Mouse (Mus musculus) large intestine, adult 2 months (tissue): Measurements from ENCODE around the gene Zfp273. TPM values are rescaled to one million over a fixed set of nuclear protein-coding genes. Genes with fewer than 3 reads are reported as not detected.
"Not testable (repeated sequence)": the region's sequence is repeated elsewhere in the genome, so short reads cannot be mapped to it uniquely, and the experiment has no call there.

Source experiments
- DNase-seq: peaks from one replicate; pipeline ENCODE4 v3.0.0-alpha.2; 2012; ENCODE audit warnings: low read depth, low spot score
- WGBS: fragments of 180-500 bp; shearing (Covaris S2); methylation state at CpG from one replicate; pipeline ENCODE4 v1.1.7; 2018; 5-methylcytosine and 5-hydroxymethylcytosine counted together
- polyA plus RNA-seq: library from polyadenylated mRNA; depleted of rRNA; stranded (reverse); fragments of >200 nt; gene quantifications from 2 replicates; pipeline ENCODE4 v1.2.3, GENCODE M21; 2012; rRNA removed

Gene Zfp273
- 0.51 and 0.60 TPM in 2 replicates for polyA plus RNA-seq

DNA sequence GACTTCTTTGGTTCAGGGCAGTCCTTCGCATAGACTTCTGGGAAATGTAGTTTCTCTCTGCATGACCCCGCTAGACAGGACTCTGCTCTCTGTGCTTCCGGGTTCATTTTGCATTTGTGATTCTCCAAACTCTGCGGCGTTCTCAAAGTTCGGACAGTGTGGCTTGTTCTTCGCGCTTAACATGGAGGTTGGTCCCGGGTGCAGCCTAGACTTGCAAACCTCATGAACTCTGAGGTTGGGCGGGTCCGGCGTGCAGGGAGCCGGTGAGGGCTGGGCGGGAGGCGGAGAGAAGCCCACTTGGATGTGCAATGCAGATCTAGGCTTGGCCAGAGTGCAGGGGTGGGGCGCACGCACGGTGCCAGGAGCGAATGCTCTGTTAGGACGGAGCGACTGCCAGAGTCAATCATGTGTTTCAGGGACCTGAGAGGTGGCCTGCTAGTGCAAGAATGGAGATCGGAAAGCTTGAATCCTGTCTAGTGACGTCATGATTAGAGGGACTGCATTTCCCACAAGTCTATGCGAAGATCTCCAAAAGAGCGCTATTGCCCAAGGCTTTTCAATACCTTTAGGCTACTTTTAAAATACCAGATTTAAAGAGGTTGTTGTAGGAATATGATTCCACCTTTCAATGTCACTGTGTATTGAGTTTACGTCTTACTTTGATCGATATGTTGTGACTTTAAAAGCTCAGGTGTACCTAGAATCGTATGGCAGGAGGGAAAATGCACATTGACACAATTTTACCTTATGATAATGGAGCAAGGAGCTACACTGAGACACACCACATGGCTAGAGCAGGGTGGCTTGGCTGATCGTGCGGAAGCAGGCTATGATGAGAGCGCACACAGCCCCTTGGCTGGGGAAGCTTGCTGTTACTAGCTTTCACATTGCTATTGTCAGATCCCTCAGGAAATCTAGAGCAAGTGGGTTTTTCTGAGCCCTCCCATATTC, at the start of gene Zfp273:
TSS of gene Zfp273 (plus strand) at position 31 of the 951 bp plus-strand sequence.
- DNase-seq: peak; percentile 69
- 2% methylated on average over 31 of the region's 31 CpGs for WGBS

DNA sequence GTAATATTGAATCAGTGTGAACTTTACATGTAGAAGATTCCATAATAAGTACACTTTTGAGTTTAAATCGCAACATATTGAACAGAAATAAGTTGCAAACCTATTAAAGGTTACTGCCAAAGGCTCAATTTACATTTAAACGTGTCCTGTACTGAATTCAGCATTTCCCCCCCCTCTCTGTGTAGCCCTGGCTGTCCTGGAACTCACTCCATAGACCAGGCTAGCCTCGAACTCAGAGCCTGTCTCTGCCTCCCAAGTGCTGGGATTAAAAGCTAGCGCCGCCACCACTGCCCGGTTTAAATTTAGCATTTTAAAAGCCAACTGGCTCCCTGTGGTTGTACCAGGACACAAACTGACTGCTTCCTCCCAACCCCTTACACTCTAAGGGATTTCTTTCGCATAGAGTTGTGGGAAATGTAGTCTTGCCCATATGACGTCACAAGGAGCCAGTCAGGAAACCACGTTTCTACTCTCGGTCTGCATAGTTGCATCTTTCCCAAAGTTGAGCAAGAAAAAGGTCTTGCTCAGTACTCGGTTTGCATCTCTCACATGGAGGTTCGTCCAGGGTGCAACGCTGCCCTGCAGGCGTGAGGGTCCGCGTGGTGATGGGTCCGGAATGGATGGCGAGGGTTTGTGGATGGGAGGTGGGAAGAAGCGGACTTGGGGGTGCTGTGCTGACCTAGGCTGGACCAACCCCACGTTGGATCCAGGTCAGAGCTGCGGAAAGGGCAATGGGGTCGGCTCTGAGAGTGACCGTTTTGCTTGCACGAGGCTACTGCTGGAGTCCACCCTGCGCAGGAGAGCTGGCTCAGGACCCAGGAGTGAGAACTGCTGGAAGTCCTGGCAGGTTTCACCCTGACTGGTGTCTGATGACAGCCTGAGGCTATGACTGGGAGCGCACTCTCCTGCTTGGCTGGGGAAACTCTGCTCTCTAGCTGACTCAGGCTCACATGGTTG, 34.0 kb upstream of the Zfp273 start, which contains the start of gene Zfp493:
TSS of gene Zfp493 (plus strand) at position 429 of the 957 bp plus-strand sequence.
- 6% methylated on average over 26 of the region's 26 CpGs for WGBS
- DNase-seq: peak; percentile 67

DNA sequence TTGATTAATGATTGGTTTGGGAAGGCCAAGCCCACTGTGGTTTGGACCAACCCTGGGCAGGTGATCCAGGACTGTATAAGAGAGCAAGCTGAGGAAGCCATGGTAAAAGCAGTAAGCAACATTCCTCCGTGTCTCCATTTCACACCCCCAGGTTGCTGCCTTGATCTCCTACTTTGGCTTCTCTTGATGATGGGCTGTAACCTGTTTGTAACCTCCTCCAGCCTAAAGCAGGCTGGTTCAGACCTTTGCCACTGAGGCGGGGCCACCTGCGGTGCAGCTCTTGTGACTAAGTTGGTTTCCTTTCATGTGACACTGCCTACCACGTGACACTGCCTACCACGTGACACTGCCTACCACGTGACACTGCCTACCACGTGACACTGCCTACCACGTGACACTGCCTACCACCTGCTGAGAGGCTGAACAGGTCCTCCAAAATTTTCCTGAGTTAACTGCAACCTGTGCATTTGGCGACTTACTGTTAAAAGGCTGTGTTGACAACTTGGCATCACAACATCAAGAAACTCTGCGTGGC, 21.6 kb upstream of the Zfp273 start:
- DNase-seq: no peak
- WGBS: 90% methylated on average over 10 of the region's 10 CpGs

DNA sequence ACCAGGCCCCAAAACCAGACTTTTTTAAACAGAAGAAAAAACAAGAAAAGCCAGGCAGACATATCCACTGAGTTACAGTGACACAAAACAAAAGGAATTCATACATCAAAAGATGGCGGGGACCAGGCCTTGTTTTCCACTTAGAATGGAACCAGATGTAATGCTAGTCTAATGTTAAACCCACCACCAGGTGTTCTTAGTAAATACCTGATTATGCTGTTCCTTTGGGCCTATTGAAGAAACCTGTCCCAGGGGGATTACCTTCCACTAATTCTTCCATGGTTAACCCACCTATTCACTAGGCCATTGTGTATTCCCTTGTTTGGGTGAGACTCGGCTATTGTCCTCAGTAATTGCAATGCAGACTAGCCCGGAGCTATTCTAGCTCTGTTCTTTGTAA, 14.9 kb upstream of the Zfp273 start:
- whole genome bisulfite sequencing: 88% methylated on average over 3 of the region's 3 CpGs
- no peak for DNase-seq

DNA sequence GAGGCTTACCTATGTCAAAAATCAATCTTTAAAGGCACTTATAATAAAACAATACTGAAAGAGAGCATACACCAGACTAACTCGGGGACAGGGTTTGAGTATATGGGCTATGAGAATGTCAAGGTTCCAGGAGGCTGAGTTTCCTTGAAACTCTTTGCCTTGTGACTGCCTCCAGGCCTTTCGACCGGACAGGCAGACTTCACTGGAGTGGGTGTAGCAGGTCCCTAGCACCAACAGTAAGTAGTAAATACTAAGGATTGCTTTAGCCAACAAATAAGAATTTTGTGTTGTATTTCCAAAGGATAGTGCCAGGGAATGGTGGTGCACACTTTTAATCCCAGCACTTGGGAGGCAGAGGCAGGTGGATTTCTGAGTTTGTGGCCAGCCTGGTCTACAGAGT, 14.4 kb upstream of the Zfp273 start:
- WGBS: 84% methylated on average over 3 of the region's 3 CpGs
- not testable (repeated sequence) for DNase-seq

DNA sequence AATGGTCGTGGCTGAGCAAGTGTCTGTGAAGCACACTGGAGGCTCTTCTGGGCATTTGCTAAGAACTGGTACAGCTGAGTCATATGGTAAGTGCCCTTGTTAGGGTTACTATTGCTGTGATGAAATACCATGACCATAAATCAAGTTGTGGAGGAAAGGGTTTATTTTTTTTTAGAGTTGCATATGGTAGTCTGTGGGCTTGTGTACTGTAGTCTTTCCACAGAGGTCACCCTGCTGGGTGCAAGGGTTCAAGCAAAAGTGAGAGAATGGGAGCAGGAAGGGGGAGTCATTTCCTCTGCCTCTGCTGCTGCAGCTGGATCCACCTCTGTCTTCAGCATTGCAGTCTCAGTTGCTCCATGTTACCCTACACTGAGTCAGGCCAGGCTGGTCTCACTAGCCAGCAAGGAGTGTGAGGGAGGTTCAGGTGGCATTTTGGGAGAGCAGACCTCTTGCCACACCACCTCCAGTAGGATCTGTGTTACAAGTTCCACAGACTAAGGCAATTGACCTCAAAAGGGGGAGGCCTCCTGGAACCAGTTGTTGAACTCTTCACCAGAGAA, 1.8 kb upstream of the Zfp273 start:
- WGBS: 50% methylated on average over 1 of the region's 1 CpGs
- DNase-seq: no peak

DNA sequence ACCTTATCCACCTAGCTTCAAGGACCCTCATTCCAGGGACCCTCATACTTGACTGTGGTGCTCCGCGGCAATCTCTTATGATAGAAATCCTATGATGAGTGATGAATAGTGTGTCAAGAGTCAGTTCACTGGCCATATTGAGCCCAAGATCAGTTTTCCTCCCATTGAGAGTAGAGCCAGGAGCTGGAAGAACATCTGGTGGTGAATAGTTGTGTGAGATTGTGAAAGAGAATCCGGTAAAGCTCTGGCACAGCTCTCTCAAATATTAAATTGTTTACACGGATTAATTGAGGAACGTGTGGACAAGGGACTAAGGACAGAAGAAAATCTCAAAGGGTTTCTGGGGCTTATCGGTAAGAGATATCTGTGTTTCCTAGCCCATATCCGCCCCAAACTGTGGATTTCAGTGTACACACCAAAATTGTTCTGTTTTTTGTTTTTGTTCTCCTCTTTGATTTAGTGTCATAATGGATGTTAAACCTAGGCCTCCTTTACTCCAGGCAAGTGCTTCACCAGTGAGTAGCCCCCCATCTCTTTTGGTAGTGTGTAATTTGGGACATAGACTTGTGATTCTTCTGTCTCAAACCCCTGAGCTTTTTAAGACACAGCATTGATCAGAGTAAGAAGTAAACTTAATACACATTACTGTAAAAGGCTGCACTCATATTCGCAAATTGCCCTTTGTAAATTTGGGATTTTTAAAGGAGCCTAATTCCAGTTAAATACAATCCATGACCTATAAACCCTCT, 405 bp upstream of the Zfp273 start:
- DNase-seq: no peak
- WGBS: 74% methylated on average over 8 of the region's 8 CpGs

DNA sequence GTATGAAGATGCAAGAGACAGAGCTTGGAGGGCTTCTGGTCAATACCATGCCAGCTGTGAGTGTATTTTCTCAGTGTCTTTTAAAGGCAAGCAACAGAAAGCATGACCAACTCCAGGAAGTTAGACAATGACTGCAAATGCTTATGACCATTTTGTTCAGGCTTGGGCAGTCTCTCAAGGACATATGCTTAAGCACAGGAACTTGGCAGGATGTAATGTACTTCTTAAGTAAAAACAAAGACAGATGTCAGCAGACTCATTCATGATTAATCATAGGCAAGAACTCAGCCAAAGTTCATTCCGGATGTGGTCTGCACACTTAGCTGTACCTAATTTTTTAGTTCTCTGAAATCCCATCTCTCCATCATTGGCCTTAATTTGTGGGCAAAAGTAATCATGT, 5.1 kb downstream of the Zfp273 start:
- WGBS: 93% methylated on average over 1 of the region's 1 CpGs
- no peak for DNase-seq

DNA sequence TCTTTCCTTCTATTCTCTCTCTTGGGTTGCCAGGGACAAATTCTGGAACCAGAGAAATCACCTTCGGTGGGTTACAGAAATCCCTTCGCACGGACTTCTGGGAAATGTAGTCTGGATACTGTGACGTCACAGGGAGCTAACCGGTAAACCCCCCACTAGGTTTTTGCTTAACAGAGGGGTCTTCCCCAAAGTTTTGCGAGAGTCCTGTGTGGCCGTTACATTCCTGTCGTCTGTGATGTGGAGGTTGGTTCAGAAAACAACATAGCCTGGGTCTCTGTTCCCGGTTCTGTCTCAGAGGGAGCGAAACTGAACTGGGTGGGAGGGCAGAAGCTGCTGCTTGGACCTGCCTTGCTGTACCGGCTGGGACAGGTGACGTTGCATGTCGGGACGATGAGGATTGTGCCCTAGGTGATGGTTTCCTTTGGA, 17.4 kb downstream of the Zfp273 start, which contains the start of gene Gm10037:
TSS of gene Gm10037 (plus strand) at position 196 of the 426 bp plus-strand sequence.
- 3% methylated on average over 14 of the region's 14 CpGs for WGBS
- no peak for DNase-seq

DNA sequence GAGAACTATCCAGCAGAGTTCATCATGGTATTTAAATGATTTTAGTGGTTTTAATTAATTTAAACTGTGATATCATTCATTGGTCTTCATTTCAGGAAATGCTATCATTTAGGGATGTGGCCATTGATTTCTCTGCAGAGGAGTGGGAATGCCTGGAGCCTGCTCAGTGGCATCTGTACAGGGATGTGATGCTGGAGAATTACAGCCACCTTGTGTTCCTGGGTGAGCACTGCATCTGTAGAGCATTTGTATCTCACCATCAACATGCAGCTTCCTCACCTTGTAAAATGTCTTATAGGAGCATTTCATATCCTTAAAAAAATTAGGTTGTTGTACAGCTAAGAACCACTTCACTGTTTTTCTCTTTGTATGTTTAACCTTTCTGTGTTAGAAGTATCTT, 19.6 kb downstream of the Zfp273 start:
- not testable (repeated sequence) for DNase-seq

DNA sequence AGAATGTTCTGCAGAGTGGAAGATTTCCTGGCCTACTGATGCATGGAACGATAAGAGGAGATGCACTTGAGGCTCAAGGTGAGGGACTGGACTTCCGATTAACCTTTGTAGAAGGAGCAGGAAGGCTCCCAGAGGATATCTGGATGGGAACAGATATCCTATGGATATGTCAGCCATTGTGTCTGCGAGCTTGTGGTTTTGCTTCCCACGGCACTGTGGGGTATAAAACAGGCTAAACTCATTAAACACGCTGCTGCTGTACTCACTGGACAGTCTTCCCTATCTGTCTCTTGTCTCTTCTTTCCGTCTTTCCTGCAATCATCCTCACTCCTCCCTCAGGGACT, 30.2 kb downstream of the Zfp273 start:
- no peak for DNase-seq
- WGBS: 43% methylated on average over 6 of the region's 6 CpGs

DNA sequence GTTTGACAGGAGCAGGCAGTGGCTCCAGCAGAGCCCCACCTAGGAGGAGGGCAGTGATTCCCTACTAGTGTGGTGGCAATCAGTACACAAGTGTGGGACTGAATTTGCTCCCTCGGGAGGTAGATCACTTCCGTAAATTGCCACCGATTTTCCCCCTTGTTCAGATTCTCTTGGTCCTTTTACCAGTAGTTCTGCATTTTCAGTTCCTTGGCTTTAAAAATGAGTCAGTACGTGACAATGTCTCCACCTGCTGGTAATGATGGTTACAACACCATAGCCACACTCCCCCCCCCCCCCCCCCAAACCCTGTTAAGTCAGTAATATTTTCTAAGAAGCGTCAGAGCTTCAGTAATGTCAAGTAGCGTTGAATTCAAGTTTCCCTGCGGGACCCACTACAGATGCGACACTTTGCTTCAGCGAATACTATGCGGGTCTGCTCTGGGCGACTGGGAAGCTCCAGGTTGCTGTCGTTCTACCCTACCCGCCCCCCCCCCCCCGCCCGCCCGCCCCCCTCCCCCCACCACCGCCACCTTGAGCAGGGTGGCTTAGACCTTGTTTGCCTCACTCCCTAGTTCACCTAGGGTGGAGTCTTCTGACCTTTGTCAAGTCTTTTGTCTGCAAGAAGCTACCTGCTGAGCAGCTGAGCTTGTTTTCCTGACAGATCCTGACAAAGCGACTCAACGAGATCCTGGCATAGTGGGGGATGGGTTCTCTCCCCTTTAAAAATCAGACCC, 30.7 kb downstream of the Zfp273 start:
- under 1% methylated on average over 19 of the region's 19 CpGs for WGBS
- peak; percentile 27 for DNase-seq

DNA sequence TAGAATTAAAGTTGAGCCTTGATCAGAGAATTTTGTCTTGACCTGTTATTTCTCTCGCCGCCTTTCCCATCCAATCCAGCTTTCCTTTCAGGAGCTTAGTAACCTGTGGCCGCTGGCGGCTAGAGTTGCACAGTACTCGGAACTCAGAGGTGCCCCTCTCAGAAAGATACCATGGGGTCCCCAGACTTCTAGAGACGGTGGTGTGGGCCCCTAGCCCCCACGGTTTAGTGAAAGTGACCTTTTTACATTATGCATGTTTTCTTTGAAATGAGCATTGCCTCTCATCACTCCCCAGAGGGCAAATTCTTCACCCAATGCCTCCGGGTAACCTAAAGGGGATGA, 31.3 kb downstream of the Zfp273 start:
- no peak for DNase-seq
- WGBS: 33% methylated on average over 8 of the region's 8 CpGs

DNA sequence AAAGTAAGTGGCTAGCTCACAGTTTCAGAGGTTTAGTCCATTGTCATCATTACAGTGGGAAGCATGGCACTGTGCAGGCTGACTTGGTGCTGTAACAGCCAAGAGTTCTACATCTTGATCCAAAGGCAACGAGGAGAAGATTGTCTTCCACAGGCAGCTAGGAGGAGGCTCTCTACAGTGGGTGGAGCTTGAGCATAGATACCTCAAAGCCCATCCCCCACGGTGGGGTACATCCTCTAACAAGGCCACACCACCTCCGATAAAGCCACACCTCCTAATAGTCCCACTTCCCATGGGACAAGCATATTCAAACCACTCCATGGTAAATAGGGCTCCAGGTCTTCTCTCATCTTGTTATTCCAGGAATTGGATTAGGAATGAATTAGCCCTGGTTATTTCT, 36.8 kb downstream of the Zfp273 start:
- 67% methylated on average over 3 of the region's 3 CpGs for WGBS
- DNase-seq: no peak

DNA sequence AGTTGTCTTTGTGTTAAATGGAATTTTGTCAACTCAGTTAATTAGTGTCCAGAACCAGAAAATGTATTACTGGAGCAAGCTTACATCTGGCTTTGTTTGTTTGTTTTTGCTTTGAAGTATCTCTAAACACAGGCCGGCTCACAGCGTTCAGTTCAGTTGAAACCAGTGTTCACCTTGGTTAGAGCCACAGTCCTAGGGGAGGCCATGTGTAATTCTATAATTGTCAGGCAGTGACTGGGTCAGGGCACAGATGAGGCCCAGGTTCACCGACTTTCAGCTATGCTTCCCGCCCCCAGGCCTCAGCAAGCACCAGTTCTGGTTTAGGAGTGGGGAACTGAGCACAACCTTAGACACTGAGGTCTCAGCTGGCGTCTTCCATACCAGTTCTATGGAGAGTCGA, 39.6 kb downstream of the Zfp273 start:
- 70% methylated on average over 6 of the region's 6 CpGs for WGBS
- no peak for DNase-seq

DNA sequence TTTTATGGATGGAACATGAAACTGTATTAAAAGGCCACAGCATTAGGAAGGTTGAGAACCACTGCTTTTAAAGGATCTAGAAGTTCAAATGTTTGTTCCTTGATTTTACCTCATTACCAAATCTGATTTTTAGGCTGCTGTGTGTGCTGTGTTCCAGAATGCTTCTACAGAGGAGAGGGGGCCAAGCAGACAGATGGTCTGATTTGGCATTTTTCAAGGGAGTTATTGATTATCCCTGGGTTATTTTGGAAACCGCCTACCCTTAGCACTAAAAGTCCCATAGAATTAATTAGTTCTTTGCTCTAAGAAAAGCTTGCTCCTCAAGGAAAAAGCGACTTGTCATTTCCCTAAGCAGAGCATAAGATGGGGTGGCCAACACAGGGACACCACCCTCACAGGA, 40.4 kb downstream of the Zfp273 start:
- no peak for DNase-seq
- WGBS: 83% methylated on average over 2 of the region's 2 CpGs

DNA sequence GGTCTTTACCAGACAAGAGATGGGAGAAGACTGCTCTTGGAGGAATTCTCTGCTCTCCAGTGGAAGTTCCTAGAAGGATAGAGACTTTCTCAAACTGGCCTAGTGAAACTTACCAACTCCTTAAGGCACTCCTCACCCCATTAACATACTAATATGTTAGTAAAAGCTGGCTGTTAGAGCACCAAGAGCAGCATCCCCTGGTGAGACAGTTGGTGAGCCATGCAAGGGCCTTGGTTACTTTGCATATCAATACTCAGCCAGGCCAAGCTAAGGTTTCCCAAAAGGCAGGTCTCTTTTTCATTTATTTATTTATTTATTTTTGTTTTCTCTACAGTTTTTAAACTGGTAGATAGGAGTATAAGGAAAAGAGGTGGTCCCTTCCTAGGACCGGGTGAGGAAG, 43.8 kb downstream of the Zfp273 start:
- no peak for DNase-seq
- WGBS: 20% methylated on average over 1 of the region's 1 CpGs

DNA sequence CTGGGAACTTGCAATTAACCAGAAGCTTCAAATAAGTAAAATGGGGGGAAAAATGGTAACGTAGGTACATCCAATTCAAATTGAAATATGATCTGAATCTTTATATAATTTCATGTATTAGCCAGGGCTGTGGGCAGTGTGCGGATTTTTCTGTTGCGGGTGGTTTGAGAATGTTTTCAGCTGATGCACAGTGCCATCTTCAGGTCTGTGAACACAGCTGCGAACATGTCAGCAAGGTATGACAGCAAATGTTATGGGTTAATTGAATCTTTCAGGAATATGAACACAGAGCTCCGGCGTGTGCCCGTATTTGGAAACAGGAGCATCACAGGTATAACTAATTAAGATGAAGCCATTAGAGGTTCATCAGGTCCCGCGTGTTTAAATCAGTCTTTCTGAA, 49.0 kb downstream of the Zfp273 start:
- 83% methylated on average over 9 of the region's 9 CpGs for WGBS
- no peak for DNase-seq

DNA sequence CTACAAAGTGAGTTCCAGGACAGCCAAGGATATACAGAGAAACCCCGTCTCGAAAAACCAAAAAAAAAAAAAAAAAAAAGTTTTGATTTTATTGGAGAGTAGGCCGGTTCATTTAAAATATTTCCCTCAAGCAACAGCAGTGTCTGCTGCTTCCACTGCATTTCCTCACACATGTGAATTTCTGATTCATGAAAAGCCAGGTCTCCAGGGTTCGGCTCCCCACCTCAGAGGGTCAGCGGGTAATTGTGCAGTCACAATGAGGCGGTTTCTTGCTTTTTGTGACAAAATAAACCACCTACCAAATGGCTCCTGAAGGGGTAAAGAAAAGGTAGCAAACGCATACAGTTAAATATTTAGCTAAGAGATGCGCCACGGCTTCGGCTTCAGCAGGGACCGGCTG, 49.5 kb downstream of the Zfp273 start, which contains the start of gene BC048507:
TSS of gene BC048507 (plus strand) at position 301 of the 400 bp plus-strand sequence.
- 85% methylated on average over 11 of the region's 11 CpGs for WGBS
- no peak for DNase-seq
